Mouse (Mus musculus) heart, embryonic 11.5 days (tissue): ENCODE data around the gene Snx20. TPM values are rescaled to one million over a fixed set of nuclear protein-coding genes. Genes with fewer than 3 reads are reported as not detected.

Experiments used
- ATAC-seq: fragments of 200-750 bp; cut with Nextera tagmentation; replicated peaks from 2 replicates; pipeline ENCODE4 v1.8.0; 2017; ENCODE audit warnings: moderate library complexity; ENCODE audit not compliant: insufficient number of reproducible peaks, low FRiP score, low TSS enrichment
- H3K27ac ChIP-seq: fragments of 300-500 bp; sonication (generic); 2 replicates; pipeline ENCODE4 v1.5.1; 2014; ENCODE audit warnings: mild to moderate bottlenecking, low read depth, low read length
- H3K27me3 ChIP-seq: fragments of 300-500 bp; sonication (generic); 2 replicates; pipeline ENCODE4 v1.6.1; 2014; ENCODE audit warnings: mild to moderate bottlenecking, low read length, mixed read lengths; ENCODE audit not compliant: control insufficient read depth, insufficient read depth
- H3K36me3 ChIP-seq: fragments of 300-500 bp; sonication (generic); 2 replicates; pipeline ENCODE4 v1.6.1; 2014; ENCODE audit warnings: mild to moderate bottlenecking, low read length, moderate library complexity, mixed read lengths; ENCODE audit not compliant: control insufficient read depth, insufficient read depth
- H3K4me1 ChIP-seq: fragments of 300-500 bp; sonication (generic); 2 replicates; pipeline ENCODE4 v1.6.1; 2014; ENCODE audit warnings: low read length; ENCODE audit not compliant: control insufficient read depth, insufficient read depth
- H3K4me2 ChIP-seq: fragments of 300-500 bp; sonication (generic); 2 replicates; pipeline ENCODE4 v1.6.1; 2014; ENCODE audit warnings: mild to moderate bottlenecking, moderate library complexity
- H3K4me3 ChIP-seq: fragments of 300-500 bp; sonication (generic); 2 replicates; pipeline ENCODE4 v1.5.1; 2014; ENCODE audit warnings: low read depth, low read length
- H3K9ac ChIP-seq: fragments of 300-500 bp; sonication (generic); 2 replicates; pipeline ENCODE4 v1.6.1; 2014; ENCODE audit warnings: mild to moderate bottlenecking, low read depth, low read length, moderate library complexity
- H3K9me3 ChIP-seq: fragments of 300-500 bp; sonication (generic); replicated peaks from 2 replicates; pipeline ENCODE4 v1.6.1; 2016; ENCODE audit warnings: low read length; ENCODE audit not compliant: control insufficient read depth
- WGBS: fragments of 180-500 bp; shearing (Covaris S2); extraction: QIAGEN DNeasy Blood & Tissue Kit; methylation state at CpG from one replicate; pipeline ENCODE4 v1.1.7; 2014; ENCODE audit not compliant: insufficient replicate concordance; 5-methylcytosine and 5-hydroxymethylcytosine counted together
- polyA plus RNA-seq: library from polyadenylated mRNA; unstranded; fragments of >200 nt; fragmentation: Nextera tagmentation; extraction: Ambion mirVana; gene quantifications from 2 replicates; pipeline ENCODE4 v1.2.1, GENCODE M21; 2014

Gene Snx20
- polyA plus RNA-seq, 1 experiment from 2014 or later, result 0.63 TPM

- no peak overlapping the region for H3K9ac ChIP-seq
- ATAC-seq, result no peak
- no peak overlapping the region for H3K4me2 ChIP-seq
- peaks cover 29% of the 10 kb centered on the region for H3K27me3 ChIP-seq
- H3K27ac ChIP-seq, result no peak overlapping the region
- peaks cover 5% of the 10 kb centered on the region; the same call in 1 of the 2 replicates for H3K4me1 ChIP-seq
- H3K36me3 ChIP-seq, result no peaks in the 10 kb centered on the region
- H3K9me3 ChIP-seq, result no peaks in the 10 kb centered on the region
- H3K4me3 ChIP-seq, result no peak overlapping the region
Observed at GRCm38 (mm10) chr8:88631081-88631480, 4.8 kb downstream of the Snx20 start.

DNA sequence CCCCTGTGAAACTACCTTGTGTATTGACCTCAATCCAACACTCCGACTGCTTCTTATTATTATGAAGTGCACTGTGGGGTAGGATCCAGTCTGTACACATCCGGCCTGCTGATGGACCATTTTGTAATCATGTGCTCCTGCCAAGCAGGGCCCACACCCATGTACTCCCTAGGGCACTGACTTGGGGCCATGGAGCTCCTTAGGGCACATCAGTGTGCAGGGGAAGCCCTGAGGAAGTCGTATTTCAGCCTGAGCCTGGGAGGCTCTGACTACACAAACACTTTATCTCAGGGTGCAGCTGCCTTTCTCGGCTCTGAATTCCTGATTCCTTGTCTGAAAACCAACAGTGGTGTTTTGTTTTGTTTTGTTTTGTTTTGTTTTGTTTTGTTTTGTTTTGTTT is 5.7 kb downstream of the Snx20 start:
- no peak overlapping the region for H3K4me3 ChIP-seq
- ATAC-seq, result no peak
- no peak overlapping the region for H3K27ac ChIP-seq
- H3K4me2 ChIP-seq, result no peak overlapping the region
- H3K9me3 ChIP-seq, result no peaks in the 10 kb centered on the region
- 59% methylated on average over 4 of the region's 4 CpGs for WGBS
- no peak overlapping the region for H3K9ac ChIP-seq
- no peaks in the 10 kb centered on the region for H3K36me3 ChIP-seq
- H3K4me1 ChIP-seq, result peaks cover 5% of the 10 kb centered on the region; the same call in 1 of the 2 replicates
- peaks cover 35% of the 10 kb centered on the region for H3K27me3 ChIP-seq

DNA sequence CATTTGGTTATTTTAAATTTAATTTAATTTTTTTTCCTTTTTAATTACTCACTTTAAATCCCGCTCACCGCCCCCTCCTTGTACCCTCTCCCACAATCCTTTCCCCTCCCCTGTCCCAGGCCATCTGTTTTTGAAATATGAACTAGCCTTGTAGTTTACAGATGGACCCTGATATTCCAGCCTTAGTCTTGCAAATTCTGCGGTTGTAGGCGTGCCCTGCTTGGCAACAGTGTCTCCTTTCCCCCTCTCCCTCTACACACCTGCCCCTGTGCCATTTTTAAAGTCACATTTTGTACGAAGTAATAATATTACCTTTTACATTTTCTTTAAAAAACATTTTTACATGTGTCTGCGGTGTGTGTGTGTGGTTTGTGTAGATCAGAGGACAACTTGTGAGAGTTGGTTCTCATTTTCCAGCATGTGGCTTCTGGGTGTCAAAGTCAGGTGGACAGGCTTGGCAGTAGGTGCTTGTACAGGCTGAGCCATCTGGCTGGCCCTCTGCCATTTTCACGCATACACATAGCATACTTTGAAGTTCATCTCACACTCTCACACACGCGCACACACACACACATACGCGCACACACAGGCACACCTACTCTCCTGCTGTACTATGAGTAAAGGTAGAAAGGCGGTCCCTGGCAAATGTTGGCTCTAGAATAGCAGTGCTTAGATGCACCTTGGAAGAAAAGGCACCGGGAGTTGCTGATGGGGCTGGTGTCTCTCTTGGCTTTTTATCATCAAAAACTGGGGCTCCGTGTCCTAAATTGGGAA is 7.7 kb downstream of the Snx20 start:
- Histone ChIP-seq H3K27me3 (peaks cover 44% of the 10 kb centered on the region), H3K4me2 (peak overlapping the region; percentile 96), H3K9me3 (no peaks in the 10 kb centered on the region), H3K27ac (no peak overlapping the region), H3K36me3 (no peaks in the 10 kb centered on the region), H3K4me3 (peak overlapping the region; percentile 53), H3K9ac (peak overlapping the region; percentile 78; the same call in 1 of the 2 replicates), H3K4me1 (0 out of 2 replicates have a peak, but pooled peaks cover 2% of the 10 kb centered on the region)
- 62% methylated on average over 14 of the region's 14 CpGs for WGBS
- no peak for ATAC-seq

GRCm38 (mm10) chr8:88627265-88627991 is 8.5 kb downstream of the Snx20 start:
- H3K9ac ChIP-seq, result peak overlapping the region; percentile 78
- peak overlapping the region; percentile 53 for H3K4me3 ChIP-seq
- no peaks in the 10 kb centered on the region for H3K9me3 ChIP-seq
- peak overlapping the region; percentile 96 for H3K4me2 ChIP-seq
- 0 out of 2 replicates have a peak, but pooled peaks cover 2% of the 10 kb centered on the region for H3K4me1 ChIP-seq
- peaks cover 44% of the 10 kb centered on the region for H3K27me3 ChIP-seq
- ATAC-seq, result peak; percentile 63
- under 1% methylated on average over 98 of the region's 105 CpGs for WGBS
- H3K36me3 ChIP-seq, result no peaks in the 10 kb centered on the region
- no peak overlapping the region for H3K27ac ChIP-seq

- peak overlapping the region; percentile 53 for H3K4me3 ChIP-seq
- 0 out of 2 replicates have a peak, but pooled peaks cover 2% of the 10 kb centered on the region for H3K4me1 ChIP-seq
- no peaks in the 10 kb centered on the region for H3K36me3 ChIP-seq
- no peak overlapping the region for H3K27ac ChIP-seq
- no peaks in the 10 kb centered on the region for H3K9me3 ChIP-seq
- 14% methylated on average over 17 of the region's 19 CpGs for WGBS
- peak overlapping the region; percentile 96 for H3K4me2 ChIP-seq
- peaks cover 47% of the 10 kb centered on the region for H3K27me3 ChIP-seq
- H3K9ac ChIP-seq, result peak overlapping the region; percentile 63
- no peak for ATAC-seq
Observed at GRCm38 (mm10) chr8:88626940-88627264, 9.0 kb downstream of the Snx20 start.

GRCm38 (mm10) chr8:88626433-88626832 is 9.5 kb downstream of the Snx20 start:
- Histone ChIP-seq H3K36me3 (no peaks in the 10 kb centered on the region), H3K27me3 (peaks cover 47% of the 10 kb centered on the region), H3K4me1 (0 out of 2 replicates have a peak, but pooled peaks cover 2% of the 10 kb centered on the region), H3K9ac (no peak overlapping the region), H3K9me3 (no peaks in the 10 kb centered on the region), H3K4me2 (no peak overlapping the region), H3K27ac (no peak overlapping the region), H3K4me3 (no peak overlapping the region)
- no peak for ATAC-seq
- WGBS, result 51% methylated on average over 3 of the region's 3 CpGs

GRCm38 (mm10) chr8:88624276-88624675 is 11.7 kb downstream of the Snx20 start:
- no peaks in the 10 kb centered on the region for H3K36me3 ChIP-seq
- ATAC-seq, result no peak
- no peak overlapping the region for H3K9ac ChIP-seq
- H3K4me2 ChIP-seq, result no peak overlapping the region
- 76% methylated on average over 3 of the region's 3 CpGs for WGBS
- 0 out of 2 replicates have a peak, but pooled peaks cover 2% of the 10 kb centered on the region for H3K4me1 ChIP-seq
- no peak overlapping the region for H3K27ac ChIP-seq
- peaks cover 47% of the 10 kb centered on the region for H3K27me3 ChIP-seq
- no peak overlapping the region for H3K4me3 ChIP-seq
- no peaks in the 10 kb centered on the region for H3K9me3 ChIP-seq

DNA sequence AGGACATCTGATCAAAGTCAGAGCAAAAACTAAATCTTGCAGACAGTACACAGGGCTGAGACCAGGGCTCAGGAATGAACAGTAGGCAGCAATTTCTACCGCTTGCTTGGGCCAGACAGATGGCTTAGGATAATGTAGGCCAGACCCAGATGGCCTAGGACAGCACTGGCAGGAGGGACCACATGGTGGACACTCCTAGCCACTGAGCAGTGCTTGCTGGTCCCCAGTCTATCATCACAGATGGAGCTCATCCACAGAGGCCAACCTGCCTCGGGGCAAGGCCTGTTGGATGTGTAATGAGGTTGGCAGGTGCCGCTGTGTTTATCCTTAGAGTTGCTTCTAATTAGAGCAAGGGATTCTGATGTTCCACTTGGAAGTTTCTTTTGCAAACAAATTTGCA is 12.6 kb downstream of the Snx20 start:
- H3K9me3 ChIP-seq, result no peaks in the 10 kb centered on the region
- WGBS, result 71% methylated on average over 3 of the region's 3 CpGs
- H3K9ac ChIP-seq, result no peak overlapping the region
- 0 out of 2 replicates have a peak, but pooled peaks cover 2% of the 10 kb centered on the region for H3K4me1 ChIP-seq
- no peak overlapping the region for H3K4me2 ChIP-seq
- H3K36me3 ChIP-seq, result no peaks in the 10 kb centered on the region
- H3K27ac ChIP-seq, result no peak overlapping the region
- H3K4me3 ChIP-seq, result no peak overlapping the region
- peaks cover 38% of the 10 kb centered on the region for H3K27me3 ChIP-seq
- no peak for ATAC-seq
